Mouse (Mus musculus) hindbrain, embryonic 11.5 days (tissue): ENCODE measurements around the gene Plcb1. TPM values are rescaled to one million over a fixed set of nuclear protein-coding genes. Genes with fewer than 3 reads are reported as not detected.

Experiments
- ATAC-seq: fragments of 200-750 bp; cut with Nextera tagmentation; 2 replicates; pipeline ENCODE4 v1.8.0; 2017; ENCODE audit warnings: mild to moderate bottlenecking, moderate TSS enrichment, moderate library complexity; ENCODE audit not compliant: low FRiP score
- DNase-seq: peaks from one replicate; pipeline ENCODE4 v3.0.0-alpha.2; 2015; ENCODE audit warnings: low spot score
- H3K27ac ChIP-seq: fragments of 300-500 bp; sonication (generic); 2 replicates; pipeline ENCODE4 v1.5.1; 2014; ENCODE audit warnings: mild to moderate bottlenecking, low read depth, low read length
- H3K27me3 ChIP-seq: fragments of 300-500 bp; sonication (generic); 2 replicates; pipeline ENCODE4 v1.6.1; 2014; ENCODE audit warnings: mild to moderate bottlenecking, low read length, moderate library complexity, mixed read lengths; ENCODE audit not compliant: control insufficient read depth, insufficient read depth
- H3K36me3 ChIP-seq: fragments of 300-500 bp; sonication (generic); 2 replicates; pipeline ENCODE4 v1.6.1; 2014; ENCODE audit warnings: mild to moderate bottlenecking, low read length, moderate library complexity, mixed read lengths; ENCODE audit not compliant: control insufficient read depth, insufficient read depth
- H3K4me1 ChIP-seq: fragments of 300-500 bp; sonication (generic); replicated peaks from 2 replicates; pipeline ENCODE4 v1.6.1; 2014; ENCODE audit warnings: low read length, mixed read lengths; ENCODE audit not compliant: control insufficient read depth, insufficient read depth
- H3K4me2 ChIP-seq: fragments of 300-500 bp; sonication (generic); replicated peaks from 2 replicates; pipeline ENCODE4 v1.6.1; 2014; ENCODE audit warnings: mild to moderate bottlenecking, low read depth, low read length
- H3K4me3 ChIP-seq: fragments of 300-500 bp; sonication (generic); 2 replicates; pipeline ENCODE4 v1.5.1; 2014; ENCODE audit warnings: low read depth, low read length
- H3K9ac ChIP-seq: fragments of 300-500 bp; sonication (generic); 2 replicates; pipeline ENCODE4 v1.6.1; 2014; ENCODE audit warnings: low read depth, low read length
- H3K9me3 ChIP-seq: fragments of 300-500 bp; sonication (generic); 2 replicates; pipeline ENCODE4 v1.6.1; 2016; ENCODE audit warnings: low read length; ENCODE audit not compliant: control insufficient read depth
- WGBS: fragments of 180-500 bp; shearing (Covaris S2); extraction: QIAGEN DNeasy Blood & Tissue Kit; methylation state at CpG from one replicate; pipeline ENCODE4 v1.1.7; 2014; 5-methylcytosine and 5-hydroxymethylcytosine counted together
- polyA plus RNA-seq: library from polyadenylated mRNA; unstranded; fragments of >200 nt; fragmentation: Nextera tagmentation; extraction: Ambion mirVana; gene quantifications from 2 replicates; pipeline ENCODE4 v1.2.1, GENCODE M21; 2014

The Plcb1 gene
- polyA plus RNA-seq, 1 experiment from 2014 or later, result 10.7 TPM

DNA sequence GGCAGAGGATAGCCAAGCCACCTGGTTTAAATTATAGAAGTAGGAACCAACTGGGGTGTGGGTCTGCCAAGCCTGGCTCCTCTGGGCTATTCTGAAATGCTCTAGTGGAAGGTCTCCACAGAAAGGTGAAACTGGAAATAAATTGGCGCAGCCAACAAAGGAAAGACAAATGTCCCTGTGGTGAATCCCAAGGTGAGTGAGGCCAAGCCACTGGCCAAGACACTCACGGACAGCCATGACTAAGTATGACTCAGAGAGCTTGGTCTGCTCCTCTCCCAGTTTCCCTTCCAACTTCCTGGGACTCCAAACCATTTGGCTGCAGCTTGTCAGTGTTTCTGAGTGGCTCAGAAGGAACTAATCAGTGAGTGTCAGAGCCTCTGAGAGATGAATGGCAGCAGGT is 126.7 kb downstream of the Plcb1 start:
- H3K4me2 ChIP-seq, result no peak overlapping the region
- no peaks in the 10 kb centered on the region for H3K4me1 ChIP-seq
- ATAC-seq, result no peak
- no peak overlapping the region for H3K27ac ChIP-seq
- no peaks in the 10 kb centered on the region for H3K9me3 ChIP-seq
- no peak overlapping the region for H3K4me3 ChIP-seq
- no peak for DNase-seq
- no peak overlapping the region for H3K9ac ChIP-seq
- no peaks in the 10 kb centered on the region for H3K27me3 ChIP-seq
- no peaks in the 10 kb centered on the region for H3K36me3 ChIP-seq
- WGBS, result 73% methylated on average over 2 of the region's 2 CpGs

DNA sequence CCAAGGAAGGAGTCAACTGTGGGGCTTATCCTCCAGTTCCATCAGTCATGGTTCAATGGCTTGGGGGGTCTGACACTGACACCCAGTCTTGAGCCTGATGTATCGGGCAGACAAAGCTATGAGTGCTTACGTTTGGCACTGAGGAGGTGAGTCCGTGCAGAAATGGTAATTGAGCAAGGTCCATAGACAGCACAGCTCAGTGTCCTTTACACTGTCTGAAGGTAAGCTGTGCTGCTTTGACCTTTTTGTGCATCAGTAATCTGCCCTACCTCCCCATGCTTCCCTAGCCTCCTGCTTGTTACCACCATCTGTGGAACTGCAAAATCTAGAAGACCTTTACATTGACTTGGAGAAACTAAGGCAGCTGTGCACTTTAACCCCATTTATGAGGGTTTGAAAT is 127.7 kb downstream of the Plcb1 start:
- no peak for ATAC-seq
- no peaks in the 10 kb centered on the region for H3K27me3 ChIP-seq
- no peak overlapping the region for H3K9ac ChIP-seq
- no peaks in the 10 kb centered on the region for H3K36me3 ChIP-seq
- no peak overlapping the region for H3K4me2 ChIP-seq
- H3K9me3 ChIP-seq, result no peaks in the 10 kb centered on the region
- no peak overlapping the region for H3K4me3 ChIP-seq
- H3K27ac ChIP-seq, result no peak overlapping the region
- no peak for DNase-seq
- WGBS, result 86% methylated on average over 3 of the region's 3 CpGs
- H3K4me1 ChIP-seq, result no peaks in the 10 kb centered on the region

DNA sequence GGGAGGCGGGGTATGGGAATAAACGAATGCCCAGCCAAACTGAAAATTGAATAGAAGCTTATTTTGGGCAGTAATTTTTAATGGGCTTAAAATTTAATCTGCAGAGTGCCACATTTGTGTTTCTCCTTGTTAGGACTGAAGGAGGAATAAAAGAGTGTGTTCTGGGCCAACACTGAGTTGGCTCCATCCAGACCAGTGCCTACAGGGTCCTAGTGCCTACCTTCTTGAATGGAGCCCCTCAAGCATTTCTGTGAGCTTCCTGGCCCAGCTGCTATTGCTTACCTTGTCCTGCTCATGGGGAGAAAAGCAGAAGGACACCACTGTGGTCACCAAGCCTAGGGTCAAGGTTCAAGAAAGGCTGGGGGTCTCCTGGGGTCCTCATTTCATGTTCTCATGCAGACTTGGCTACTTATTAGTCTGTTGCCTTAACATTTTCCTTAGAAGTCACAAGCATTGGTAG is 128.3 kb downstream of the Plcb1 start:
- no peak for ATAC-seq
- Histone ChIP-seq H3K27ac (no peak overlapping the region), H3K4me2 (no peak overlapping the region), H3K27me3 (no peaks in the 10 kb centered on the region), H3K4me3 (no peak overlapping the region), H3K9ac (no peak overlapping the region), H3K4me1 (no peaks in the 10 kb centered on the region), H3K9me3 (no peaks in the 10 kb centered on the region), H3K36me3 (no peaks in the 10 kb centered on the region)
- DNase-seq, result no peak
- 85% methylated on average over 2 of the region's 2 CpGs for WGBS

DNA sequence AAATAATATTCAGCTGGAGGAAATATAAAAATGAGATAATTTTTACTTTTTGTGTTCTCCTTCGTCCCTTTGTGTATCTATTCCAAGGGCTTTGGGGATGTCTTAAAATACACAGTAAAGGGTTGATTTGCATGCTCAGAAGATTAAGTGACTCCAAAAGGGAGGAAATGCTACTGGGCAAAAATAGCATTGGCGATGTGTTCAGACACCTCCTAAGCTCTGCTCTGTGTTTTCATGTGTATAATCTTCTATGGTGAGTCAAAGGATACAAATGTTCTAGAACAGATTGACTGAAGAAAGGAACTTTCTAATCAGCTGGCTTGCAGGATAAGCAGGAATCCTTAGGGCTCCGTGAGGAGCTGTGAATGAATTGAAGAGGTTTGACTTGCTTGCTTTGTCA is 129.2 kb downstream of the Plcb1 start:
- H3K27ac ChIP-seq, result no peak overlapping the region
- WGBS, result 83% methylated on average over 3 of the region's 3 CpGs
- no peaks in the 10 kb centered on the region for H3K4me1 ChIP-seq
- DNase-seq, result no peak
- no peak overlapping the region for H3K4me3 ChIP-seq
- H3K4me2 ChIP-seq, result no peak overlapping the region
- H3K36me3 ChIP-seq, result no peaks in the 10 kb centered on the region
- ATAC-seq, result no peak
- H3K9me3 ChIP-seq, result no peaks in the 10 kb centered on the region
- no peaks in the 10 kb centered on the region for H3K27me3 ChIP-seq
- H3K9ac ChIP-seq, result no peak overlapping the region

DNA sequence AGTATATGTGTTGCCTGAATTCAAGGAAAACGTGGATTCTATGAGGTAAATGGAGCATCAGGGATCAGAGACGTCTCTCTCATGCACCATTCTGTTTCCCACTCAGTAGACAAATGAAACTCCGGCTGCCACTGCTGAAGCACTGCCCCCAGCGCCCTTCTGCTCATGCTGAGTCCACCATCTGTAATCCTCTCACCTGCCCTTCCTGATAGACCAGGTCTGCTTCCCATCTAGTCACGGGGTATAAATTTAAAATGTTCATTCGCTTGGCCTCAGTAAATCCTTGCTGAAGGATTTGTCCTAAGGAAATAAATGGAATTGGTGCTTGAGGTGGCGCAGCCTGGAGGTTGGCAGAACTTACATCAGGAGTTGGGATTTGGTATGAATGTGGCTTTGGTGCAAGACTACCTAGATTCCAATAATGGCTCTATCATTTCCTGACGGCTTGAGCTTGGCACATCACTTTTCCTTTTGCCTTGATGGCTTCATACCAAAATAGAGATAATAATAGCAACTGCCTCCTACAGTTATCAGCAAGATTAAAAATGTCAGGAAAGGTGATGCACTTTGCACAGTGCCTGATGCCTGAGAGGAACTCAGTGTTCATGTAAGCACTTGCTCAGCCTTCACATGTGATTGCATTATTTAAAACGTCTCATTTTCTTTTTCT is 134.9 kb downstream of the Plcb1 start:
- no peaks in the 10 kb centered on the region for H3K27me3 ChIP-seq
- WGBS, result 86% methylated on average over 9 of the region's 9 CpGs
- no peaks in the 10 kb centered on the region for H3K9me3 ChIP-seq

DNA sequence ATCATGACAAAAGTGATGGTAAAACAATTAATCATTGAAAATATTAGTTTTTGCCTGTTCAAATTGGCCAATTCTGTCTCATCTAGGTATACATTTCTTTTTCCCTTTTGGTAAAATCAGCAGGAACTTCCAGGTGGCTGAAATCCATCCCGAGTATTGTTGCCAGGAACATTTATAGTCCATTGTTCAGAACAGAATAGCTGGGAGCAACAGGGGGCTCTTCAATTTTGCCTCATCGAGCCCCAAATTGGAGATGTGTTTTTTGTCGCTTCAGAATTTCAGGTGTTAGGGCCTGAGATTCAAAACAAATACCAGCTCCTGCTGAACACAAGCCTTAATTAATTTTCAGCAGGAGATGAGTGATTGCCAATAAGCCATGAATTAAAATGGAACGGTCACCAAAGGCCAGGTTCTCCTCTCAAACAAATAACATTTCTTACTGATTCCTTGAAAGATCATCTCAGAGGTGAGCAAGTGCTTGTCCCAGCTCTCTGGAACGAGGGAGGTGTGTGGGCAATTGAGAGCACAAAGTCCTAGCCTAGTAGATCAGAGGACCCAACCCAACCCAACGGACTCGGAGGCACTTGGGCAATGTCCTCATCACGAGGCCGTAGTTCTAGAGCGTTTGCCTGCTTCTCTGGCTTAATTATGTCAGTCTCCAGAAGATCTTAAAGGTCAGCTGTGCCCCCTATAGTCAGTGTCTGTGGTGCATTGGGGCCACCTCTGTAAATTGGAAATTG is 136.9 kb downstream of the Plcb1 start:
- no peaks in the 10 kb centered on the region for H3K4me1 ChIP-seq
- 85% methylated on average over 10 of the region's 10 CpGs for WGBS
- H3K9me3 ChIP-seq, result no peaks in the 10 kb centered on the region
- no peak overlapping the region for H3K9ac ChIP-seq
- no peak overlapping the region for H3K27ac ChIP-seq
- DNase-seq (no peak), ATAC-seq (no peak)
- no peaks in the 10 kb centered on the region for H3K27me3 ChIP-seq
- no peaks in the 10 kb centered on the region for H3K36me3 ChIP-seq
- H3K4me2 ChIP-seq, result no peak overlapping the region
- H3K4me3 ChIP-seq, result no peak overlapping the region

More for the DNA sequence above, 134.9 kb downstream of the Plcb1 start:
- Histone ChIP-seq H3K4me2 (no peak overlapping the region), H3K36me3 (no peaks in the 10 kb centered on the region), H3K27ac (no peak overlapping the region), H3K9ac (no peak overlapping the region), H3K4me1 (no peaks in the 10 kb centered on the region), H3K4me3 (no peak overlapping the region)
- ATAC-seq, result no peak
- no peak for DNase-seq

DNA sequence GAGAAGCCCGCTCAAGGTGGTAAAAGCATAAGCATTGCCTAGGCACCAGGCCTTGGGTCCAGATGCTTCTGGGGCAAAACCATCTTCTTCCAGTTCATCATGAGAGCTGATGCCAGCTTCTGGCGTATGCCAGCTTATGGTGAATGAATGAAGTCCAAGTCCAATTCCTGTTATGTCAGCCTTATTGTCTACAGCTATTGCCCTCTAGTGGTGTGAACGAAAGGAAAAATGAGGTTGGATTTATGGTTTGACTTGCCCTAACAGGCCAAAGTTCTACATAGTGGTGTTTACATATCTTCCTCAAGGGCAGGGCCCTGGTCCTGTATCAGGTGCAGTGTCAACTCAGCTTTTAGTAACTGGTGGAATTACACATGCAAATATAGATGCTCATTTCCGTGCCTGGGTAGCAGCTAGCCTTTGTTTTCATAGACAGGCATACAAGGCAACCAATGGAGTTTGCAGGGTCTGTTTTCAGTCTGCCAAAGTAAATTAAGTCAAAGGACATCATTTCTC is 138.3 kb downstream of the Plcb1 start:
- no peak overlapping the region for H3K4me3 ChIP-seq

DNA sequence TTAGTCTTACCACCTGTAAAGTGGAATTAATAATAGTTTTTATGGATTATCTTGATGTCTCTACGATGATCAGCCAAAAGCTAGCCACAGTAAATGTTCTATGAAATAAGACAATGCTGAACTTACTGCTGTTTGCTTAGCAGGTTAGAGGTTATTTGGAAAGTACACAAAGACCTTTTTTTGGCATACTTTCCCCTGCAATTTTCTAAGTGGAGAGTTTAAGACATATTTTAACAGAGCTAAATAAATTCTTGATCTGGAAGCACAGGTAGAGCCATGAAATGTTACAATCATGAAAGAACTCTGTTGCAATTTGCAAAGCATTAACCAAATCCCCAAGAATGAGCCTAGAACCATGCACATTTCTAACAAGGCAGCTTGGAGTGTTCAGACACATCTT is 140.4 kb downstream of the Plcb1 start:
- no peak overlapping the region for H3K27ac ChIP-seq
- H3K4me3 ChIP-seq, result no peak overlapping the region
- H3K9me3 ChIP-seq, result no peaks in the 10 kb centered on the region
- peaks cover 3% of the 10 kb centered on the region; the same call in 1 of the 2 replicates for H3K4me1 ChIP-seq
- DNase-seq (no peak), ATAC-seq (no peak)
- H3K4me2 ChIP-seq, result no peak overlapping the region
- H3K9ac ChIP-seq, result no peak overlapping the region
- no peaks in the 10 kb centered on the region for H3K27me3 ChIP-seq
- WGBS, result 83% methylated on average over 1 of the region's 1 CpGs
- no peaks in the 10 kb centered on the region for H3K36me3 ChIP-seq

More for the DNA sequence above, 138.3 kb downstream of the Plcb1 start:
- Histone ChIP-seq H3K36me3 (no peaks in the 10 kb centered on the region), H3K27ac (no peak overlapping the region), H3K9ac (no peak overlapping the region), H3K4me2 (no peak overlapping the region), H3K9me3 (no peaks in the 10 kb centered on the region), H3K27me3 (no peaks in the 10 kb centered on the region), H3K4me1 (no peaks in the 10 kb centered on the region)
- WGBS, result 92% methylated on average over 4 of the region's 4 CpGs
- ATAC-seq (no peak), DNase-seq (no peak)

DNA sequence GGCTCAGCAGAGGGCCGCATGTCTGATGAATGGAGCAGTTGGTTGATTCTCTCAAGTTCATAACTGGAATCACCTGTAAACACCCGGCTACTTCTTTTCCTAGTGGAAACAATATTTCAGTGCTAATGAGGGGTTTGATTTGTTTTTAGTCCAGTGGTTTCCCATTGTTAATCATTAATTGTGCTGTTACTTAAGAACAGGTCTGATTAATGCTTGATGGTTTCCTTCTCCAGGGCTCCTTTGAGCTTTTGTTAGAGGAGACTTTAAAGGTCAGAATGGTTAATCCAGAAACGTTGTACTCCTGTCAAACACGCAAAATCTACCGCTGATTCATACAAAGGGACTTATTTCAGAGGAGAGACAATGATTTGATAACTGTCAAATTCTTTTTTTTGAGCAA is 141.2 kb downstream of the Plcb1 start:
- no peak overlapping the region for H3K4me2 ChIP-seq
- DNase-seq (no peak), ATAC-seq (no peak)
- WGBS, result 38% methylated on average over 5 of the region's 5 CpGs
- H3K4me1 ChIP-seq, result peaks cover 3% of the 10 kb centered on the region; the same call in 1 of the 2 replicates
- no peak overlapping the region for H3K9ac ChIP-seq
- H3K9me3 ChIP-seq, result no peaks in the 10 kb centered on the region
- no peaks in the 10 kb centered on the region for H3K27me3 ChIP-seq
- H3K27ac ChIP-seq, result no peak overlapping the region
- H3K36me3 ChIP-seq, result no peaks in the 10 kb centered on the region
- no peak overlapping the region for H3K4me3 ChIP-seq
